Mouse (Mus musculus): ENCODE measurements around the gene Nfkbid. TPM values are rescaled to one million over a fixed set of nuclear protein-coding genes. Genes with fewer than 3 reads are reported as not detected.

Nfkbid gene
- 2.7 and 3.2 TPM in 2 replicates for polyA plus RNA-seq (2015; fragmentation: Nextera tagmentation; extraction: Ambion mirVana)

DNA sequence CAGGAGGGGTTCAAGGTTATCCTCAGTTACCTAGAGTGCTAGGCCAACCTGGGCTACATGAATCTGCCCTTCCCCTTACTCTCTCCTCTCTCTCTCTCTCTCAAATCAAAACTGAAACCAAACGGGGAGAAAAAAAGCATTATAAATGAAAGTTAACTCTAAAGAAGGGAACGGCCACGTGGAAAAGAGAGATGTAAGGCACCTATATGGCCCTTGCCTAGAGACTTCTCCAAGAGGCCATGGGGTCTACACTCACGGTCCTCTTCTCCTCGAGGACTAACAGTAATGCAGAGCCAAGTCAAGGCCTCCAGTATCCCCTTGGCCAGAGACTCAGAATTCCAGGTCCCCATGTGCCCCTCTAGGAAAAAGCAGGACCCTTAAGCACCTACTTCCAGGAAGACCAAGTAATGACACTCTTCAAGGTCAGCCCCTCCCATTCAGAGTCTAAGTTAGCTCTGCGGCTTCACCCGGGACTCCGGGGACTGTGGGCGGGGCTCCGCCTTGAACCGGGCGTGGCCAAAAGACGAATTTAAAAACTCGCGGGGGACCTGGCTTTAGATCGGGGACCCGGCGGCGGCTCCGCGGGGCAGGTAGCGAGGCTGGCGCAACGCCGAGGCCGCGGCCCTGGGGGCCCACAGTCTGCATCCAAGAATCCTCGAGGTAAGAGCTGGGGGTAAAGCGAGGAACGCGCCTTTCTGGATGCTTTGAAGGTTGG, at the start of gene Nfkbid:
Gene Nfkbid (plus strand): TSS at position 558 of the 715 bp plus-strand sequence.
- WGBS: 9% methylated on average over 31 of the region's 31 CpGs

DNA sequence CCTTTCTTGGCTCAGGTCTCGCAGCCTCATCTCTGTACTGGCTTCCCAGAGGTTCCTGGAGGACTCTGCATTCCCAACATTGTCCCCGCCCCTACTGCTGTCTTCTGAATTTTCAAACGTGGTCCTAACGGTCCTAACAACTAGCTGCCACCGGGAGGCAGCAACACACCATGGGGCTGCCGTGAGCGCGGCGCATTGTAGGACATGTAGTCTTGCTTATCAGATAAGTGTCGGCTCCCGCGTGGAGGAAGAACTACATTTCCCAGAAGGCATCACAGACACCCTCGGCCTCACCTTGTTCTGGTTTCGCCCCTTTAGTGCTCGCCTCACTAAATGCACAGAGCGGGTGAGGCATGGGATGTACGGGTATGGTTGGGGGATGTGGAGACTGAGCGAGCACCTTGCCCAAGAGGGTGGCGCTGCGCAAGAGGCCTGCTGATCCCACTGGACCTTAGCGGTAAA, 48.0 kb upstream of the Nfkbid start:
- H3K9me3 ChIP-seq (replicated peaks): no peaks in the 10 kb centered on the region
- H3K4me3 ChIP-seq (replicated peaks): peak overlapping the region; percentile 47
- H3K9ac ChIP-seq (replicated peaks): peak overlapping the region; percentile 63
- peak overlapping the region; percentile 64 for H3K4me2 ChIP-seq
- peak overlapping the region; percentile 89 for H3K27ac ChIP-seq (replicated peaks)
- ATAC-seq (ENCODE audit: low FRiP score): peak; percentile 99
- peaks cover 4% of the 10 kb centered on the region; the same call in 1 of the 2 replicates for H3K4me1 ChIP-seq
- no peaks in the 10 kb centered on the region for H3K27me3 ChIP-seq (replicated peaks)
- 1% methylated on average over 21 of the region's 21 CpGs for WGBS
- no peaks in the 10 kb centered on the region for H3K36me3 ChIP-seq

More for the DNA sequence above, at the start of gene Nfkbid:
- ATAC-seq (ENCODE audit: low FRiP score): peak; percentile 46
- no peaks in the 10 kb centered on the region; the same call in 1 of the 2 replicates for H3K36me3 ChIP-seq
- peak within 1 kb of the TSS; percentile 67 for H3K4me3 ChIP-seq (replicated peaks)
- H3K9ac ChIP-seq (replicated peaks): peak within 1 kb of the TSS; percentile 69
- 0 out of 2 replicates have a peak, but pooled peaks cover 5% of the 10 kb centered on the region for H3K9me3 ChIP-seq (replicated peaks)
- H3K27me3 ChIP-seq (replicated peaks): no peaks in the 10 kb centered on the region
- peak within 1 kb of the TSS; percentile 75 for H3K27ac ChIP-seq (replicated peaks)
- peaks cover 24% of the 10 kb centered on the region for H3K4me1 ChIP-seq
- H3K4me2 ChIP-seq: peak within 1 kb of the TSS; percentile 98

GRCm38 (mm10) chr7:30380061-30380460, 41.5 kb upstream of the Nfkbid start:
- Histone ChIP-seq H3K4me1 (no peaks in the 10 kb centered on the region), H3K4me2 (no peak overlapping the region), H3K9ac (replicated peaks) (no peak overlapping the region), H3K4me3 (replicated peaks) (no peak overlapping the region), H3K27ac (replicated peaks) (no peak overlapping the region), H3K27me3 (replicated peaks) (no peaks in the 10 kb centered on the region), H3K9me3 (replicated peaks) (no peaks in the 10 kb centered on the region), H3K36me3 (no peaks in the 10 kb centered on the region)
- ATAC-seq (ENCODE audit: low FRiP score): no peak
- WGBS: 65% methylated on average over 5 of the region's 5 CpGs

DNA sequence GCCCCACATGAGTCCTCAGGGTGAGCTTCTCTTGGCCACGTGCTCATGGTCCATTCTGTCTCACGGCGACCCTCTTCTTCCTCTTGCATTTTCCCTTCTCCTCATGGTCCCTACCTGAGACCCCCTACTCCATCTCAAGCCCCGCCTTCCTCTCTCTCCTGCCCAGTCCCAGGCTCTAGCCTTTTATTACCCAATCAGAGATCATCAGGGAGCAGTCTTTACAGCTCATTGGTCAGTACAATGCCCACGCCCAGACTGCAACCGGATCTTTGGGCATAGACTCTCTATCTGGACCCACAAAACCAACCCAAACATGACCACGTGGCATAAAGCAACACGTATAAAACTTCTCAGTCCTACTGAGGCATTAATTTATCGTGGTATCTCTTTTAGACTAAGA, 37.4 kb upstream of the Nfkbid start:
- Histone ChIP-seq H3K4me2 (no peak overlapping the region), H3K4me1 (no peaks in the 10 kb centered on the region), H3K4me3 (replicated peaks) (no peak overlapping the region), H3K36me3 (no peaks in the 10 kb centered on the region), H3K9me3 (replicated peaks) (no peaks in the 10 kb centered on the region), H3K27me3 (replicated peaks) (no peaks in the 10 kb centered on the region), H3K27ac (replicated peaks) (no peak overlapping the region), H3K9ac (replicated peaks) (no peak overlapping the region)
- WGBS: 90% methylated on average over 9 of the region's 9 CpGs
- ATAC-seq (ENCODE audit: low FRiP score): no peak

GRCm38 (mm10) chr7:30392746-30393520, 28.6 kb upstream of the Nfkbid start:
- no peaks in the 10 kb centered on the region for H3K36me3 ChIP-seq
- H3K4me3 ChIP-seq (replicated peaks): no peak overlapping the region
- no peak overlapping the region for H3K4me2 ChIP-seq
- no peak overlapping the region for H3K27ac ChIP-seq (replicated peaks)
- no peak overlapping the region for H3K9ac ChIP-seq (replicated peaks)
- no peaks in the 10 kb centered on the region for H3K27me3 ChIP-seq (replicated peaks)
- no peaks in the 10 kb centered on the region for H3K9me3 ChIP-seq (replicated peaks)
- WGBS: 79% methylated on average over 4 of the region's 4 CpGs
- no peak for ATAC-seq (ENCODE audit: low FRiP score)
- H3K4me1 ChIP-seq: no peaks in the 10 kb centered on the region

DNA sequence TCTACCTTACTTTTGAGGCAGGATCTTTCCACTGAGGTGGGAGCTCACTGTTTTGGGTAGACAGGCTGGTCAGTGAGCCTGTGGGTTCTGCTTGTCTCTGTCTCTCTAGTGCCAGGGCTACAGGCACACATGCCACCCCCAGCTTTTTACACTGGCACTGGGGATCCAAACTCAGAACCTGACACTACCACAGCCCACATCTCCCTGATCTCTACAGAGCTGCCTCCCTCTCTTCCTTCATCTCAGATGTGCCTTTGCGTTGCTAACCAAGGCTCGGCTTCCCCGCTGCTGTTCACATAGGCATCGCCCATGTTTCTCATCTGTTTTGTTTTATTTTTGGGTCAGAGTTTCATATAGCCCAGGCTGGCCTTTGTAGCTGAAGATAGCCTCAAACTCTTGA, 27.9 kb upstream of the Nfkbid start:
- H3K27me3 ChIP-seq (replicated peaks): no peaks in the 10 kb centered on the region
- no peak overlapping the region for H3K4me2 ChIP-seq
- no peaks in the 10 kb centered on the region for H3K36me3 ChIP-seq
- no peak overlapping the region for H3K9ac ChIP-seq (replicated peaks)
- H3K4me3 ChIP-seq (replicated peaks): no peak overlapping the region
- no peak for ATAC-seq (ENCODE audit: low FRiP score)
- no peaks in the 10 kb centered on the region for H3K9me3 ChIP-seq (replicated peaks)
- H3K27ac ChIP-seq (replicated peaks): no peak overlapping the region; the same call in 1 of the 2 replicates
- H3K4me1 ChIP-seq: no peaks in the 10 kb centered on the region
- 91% methylated on average over 4 of the region's 4 CpGs for WGBS

DNA sequence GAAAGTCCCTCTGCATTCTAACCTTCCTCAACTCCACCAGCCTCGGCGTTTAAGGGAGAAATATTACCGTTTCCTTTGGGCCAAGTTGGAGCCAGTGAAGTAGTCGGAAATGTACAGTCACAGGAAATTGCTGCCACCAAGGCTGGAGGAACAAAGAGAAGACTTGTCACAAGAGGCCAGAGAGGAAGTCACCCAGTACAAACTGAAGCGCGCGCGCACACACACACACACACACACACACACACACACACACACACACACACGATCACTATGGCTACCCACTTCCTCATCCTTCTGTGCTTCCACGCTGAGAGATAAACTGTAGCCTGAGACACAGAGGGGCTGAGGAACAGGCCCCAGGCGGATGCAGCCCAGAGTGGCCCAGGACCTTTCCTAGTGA, 27.2 kb upstream of the Nfkbid start:
- no peaks in the 10 kb centered on the region for H3K27me3 ChIP-seq (replicated peaks)
- ATAC-seq (ENCODE audit: low FRiP score): no peak
- H3K4me3 ChIP-seq (replicated peaks): no peak overlapping the region
- 0 out of 2 replicates have a peak, but pooled peaks cover 3% of the 10 kb centered on the region for H3K4me1 ChIP-seq
- no peaks in the 10 kb centered on the region for H3K9me3 ChIP-seq (replicated peaks)
- no peak overlapping the region for H3K4me2 ChIP-seq
- WGBS: 69% methylated on average over 11 of the region's 11 CpGs
- H3K27ac ChIP-seq (replicated peaks): no peak overlapping the region
- H3K36me3 ChIP-seq: no peaks in the 10 kb centered on the region
- H3K9ac ChIP-seq (replicated peaks): no peak overlapping the region

GRCm38 (mm10) chr7:30394871-30395270, 26.7 kb upstream of the Nfkbid start:
- 47% methylated on average over 2 of the region's 2 CpGs for WGBS
- H3K4me2 ChIP-seq: no peak overlapping the region
- ATAC-seq (ENCODE audit: low FRiP score): no peak
- H3K9ac ChIP-seq (replicated peaks): no peak overlapping the region
- H3K27ac ChIP-seq (replicated peaks): no peak overlapping the region
- H3K9me3 ChIP-seq (replicated peaks): no peaks in the 10 kb centered on the region
- H3K4me1 ChIP-seq: 0 out of 2 replicates have a peak, but pooled peaks cover 6% of the 10 kb centered on the region
- no peak overlapping the region for H3K4me3 ChIP-seq (replicated peaks)
- H3K36me3 ChIP-seq: no peaks in the 10 kb centered on the region
- no peaks in the 10 kb centered on the region for H3K27me3 ChIP-seq (replicated peaks)

- no peaks in the 10 kb centered on the region for H3K27me3 ChIP-seq (replicated peaks)
- H3K9ac ChIP-seq (replicated peaks): no peak overlapping the region
- H3K4me3 ChIP-seq (replicated peaks): no peak overlapping the region
- H3K36me3 ChIP-seq: no peaks in the 10 kb centered on the region
- ATAC-seq (ENCODE audit: low FRiP score): no peak
- no peak overlapping the region for H3K4me2 ChIP-seq
- no peak overlapping the region for H3K27ac ChIP-seq (replicated peaks)
- 0 out of 2 replicates have a peak, but pooled peaks cover 6% of the 10 kb centered on the region for H3K4me1 ChIP-seq
- H3K9me3 ChIP-seq (replicated peaks): no peaks in the 10 kb centered on the region
- 47% methylated on average over 7 of the region's 7 CpGs for WGBS
Measured at GRCm38 (mm10) chr7:30399671-30400070, 21.9 kb upstream of the Nfkbid start.

DNA sequence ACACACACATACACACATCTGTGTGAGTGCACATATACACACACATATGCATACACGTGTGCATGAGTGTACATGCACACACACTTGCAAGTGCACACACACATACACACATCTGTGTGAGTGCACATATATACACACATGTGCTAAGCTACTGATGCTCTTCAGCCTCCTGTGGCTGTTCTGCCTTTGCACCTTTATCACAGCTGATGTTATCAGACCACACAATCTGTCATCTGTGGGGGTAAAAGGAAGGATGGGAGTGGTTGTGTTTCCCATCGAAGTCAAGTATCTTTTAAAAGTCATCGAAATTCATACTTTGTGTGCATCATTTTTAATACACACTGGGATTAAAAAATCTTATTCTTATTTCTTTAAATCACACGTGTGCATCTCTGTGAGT, 19.2 kb upstream of the Nfkbid start:
- Histone ChIP-seq H3K9ac (replicated peaks) (no peak overlapping the region), H3K9me3 (replicated peaks) (no peaks in the 10 kb centered on the region), H3K4me3 (replicated peaks) (no peak overlapping the region), H3K36me3 (no peaks in the 10 kb centered on the region), H3K27ac (replicated peaks) (no peak overlapping the region), H3K4me1 (0 out of 2 replicates have a peak, but pooled peaks cover 6% of the 10 kb centered on the region), H3K4me2 (no peak overlapping the region), H3K27me3 (replicated peaks) (peaks cover 3% of the 10 kb centered on the region; the same call in 1 of the 2 replicates)
- WGBS: 77% methylated on average over 4 of the region's 4 CpGs
- no peak for ATAC-seq (ENCODE audit: low FRiP score)

DNA sequence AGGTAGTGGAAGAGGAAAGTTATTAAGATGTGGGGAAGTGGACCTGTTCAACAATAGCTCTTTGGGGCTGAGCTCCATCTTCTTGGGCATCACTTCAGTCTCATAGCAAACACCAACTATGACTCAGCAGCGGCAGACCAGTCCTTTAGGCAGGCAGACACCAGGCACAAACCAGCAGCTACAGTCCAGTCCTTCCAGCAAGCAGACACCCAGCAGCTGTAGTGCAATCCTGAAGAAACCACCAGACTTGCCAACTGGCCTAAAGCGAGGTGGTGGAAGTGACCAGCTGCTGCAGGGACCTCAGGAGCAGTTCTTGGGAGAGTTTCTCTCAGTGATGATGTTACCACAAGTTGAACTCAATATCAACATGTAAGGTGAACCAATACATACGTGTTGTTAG, 12.9 kb upstream of the Nfkbid start:
- Histone ChIP-seq H3K4me1 (no peaks in the 10 kb centered on the region), H3K27ac (replicated peaks) (no peak overlapping the region), H3K4me2 (no peak overlapping the region), H3K36me3 (no peaks in the 10 kb centered on the region), H3K27me3 (replicated peaks) (peaks cover 4% of the 10 kb centered on the region), H3K9ac (replicated peaks) (no peak overlapping the region), H3K4me3 (replicated peaks) (no peak overlapping the region), H3K9me3 (replicated peaks) (no peaks in the 10 kb centered on the region)
- WGBS: 81% methylated on average over 3 of the region's 3 CpGs
- no peak for ATAC-seq (ENCODE audit: low FRiP score)

DNA sequence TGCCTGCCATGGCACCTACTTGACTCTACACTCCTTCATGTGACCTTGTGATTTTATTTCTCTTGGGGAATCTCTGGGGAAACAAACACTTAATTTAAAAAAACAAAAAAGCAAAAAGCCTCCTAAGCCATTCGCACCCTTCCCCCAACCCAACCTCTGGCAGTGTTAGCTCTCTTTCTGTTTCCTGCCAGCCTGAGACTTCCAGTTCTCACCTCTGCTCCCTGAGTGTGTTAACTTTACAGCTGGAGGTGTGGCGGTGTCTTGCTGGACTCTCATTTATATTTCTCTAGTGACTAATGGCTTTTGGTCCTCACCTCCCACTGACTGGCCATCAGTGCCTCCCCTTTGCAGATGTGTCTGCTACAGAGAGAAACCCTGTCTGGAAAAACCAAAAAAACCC, 11.7 kb upstream of the Nfkbid start:
- Histone ChIP-seq H3K27me3 (replicated peaks) (peaks cover 4% of the 10 kb centered on the region), H3K9me3 (replicated peaks) (no peaks in the 10 kb centered on the region), H3K36me3 (no peaks in the 10 kb centered on the region), H3K4me3 (replicated peaks) (no peak overlapping the region), H3K9ac (replicated peaks) (no peak overlapping the region), H3K27ac (replicated peaks) (no peak overlapping the region), H3K4me2 (no peak overlapping the region), H3K4me1 (no peaks in the 10 kb centered on the region)
- WGBS: 69% methylated on average over 2 of the region's 2 CpGs
- ATAC-seq (ENCODE audit: low FRiP score): no peak
